Mouse (Mus musculus): ENCODE measurements around the gene Nsun5.
"Not testable (repeated sequence)": the region's sequence is repeated elsewhere in the genome, so short reads cannot be mapped to it uniquely, and the experiment has no call there.

Nsun5 gene

DNA sequence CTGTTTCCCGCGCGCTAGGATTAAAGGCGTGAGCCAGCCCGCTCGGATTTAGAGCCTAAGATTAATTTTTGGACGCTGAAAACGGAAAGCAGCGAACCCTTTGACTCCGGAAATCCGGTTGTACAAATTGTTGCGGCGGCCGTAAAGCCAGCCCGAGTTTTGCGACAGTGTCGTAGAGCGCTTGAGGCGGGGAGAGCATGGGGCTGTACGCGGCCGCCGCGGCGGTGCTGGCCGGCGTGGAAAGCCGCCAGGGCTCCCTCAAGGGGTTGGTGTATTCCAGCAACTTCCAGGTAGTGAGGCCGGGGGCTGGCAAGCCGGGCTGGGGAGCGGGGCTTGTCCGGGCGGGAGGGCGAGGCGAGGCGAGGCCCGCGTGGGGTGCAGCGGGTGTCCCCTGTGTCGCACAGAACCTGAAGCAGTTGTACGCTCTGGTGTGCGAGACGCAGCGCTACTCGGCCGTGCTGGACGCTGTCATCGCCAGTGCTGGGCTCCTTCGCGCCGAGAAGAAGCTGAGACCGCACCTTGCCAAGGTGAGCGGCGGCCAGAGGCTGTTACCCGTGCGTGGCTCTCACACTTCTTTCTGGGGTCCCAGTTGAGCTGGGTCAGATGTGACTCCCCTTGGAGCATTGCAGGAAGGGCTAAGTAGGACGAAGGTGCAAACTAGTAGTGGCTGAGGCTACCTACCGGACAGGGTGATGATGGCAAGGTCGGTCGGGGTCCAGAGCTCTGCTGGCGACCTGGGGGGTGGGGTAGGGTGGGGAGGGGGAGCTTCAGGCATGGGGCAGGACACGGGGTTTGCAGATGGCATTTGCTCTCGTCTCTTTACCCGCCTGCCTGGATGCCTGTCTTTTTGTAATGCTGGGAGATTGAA, at the start of gene Nsun5:
Gene Nsun5 (plus strand): TSS at position 167 of the 868 bp plus-strand sequence.
- DNase-seq: peak; percentile 95

DNA sequence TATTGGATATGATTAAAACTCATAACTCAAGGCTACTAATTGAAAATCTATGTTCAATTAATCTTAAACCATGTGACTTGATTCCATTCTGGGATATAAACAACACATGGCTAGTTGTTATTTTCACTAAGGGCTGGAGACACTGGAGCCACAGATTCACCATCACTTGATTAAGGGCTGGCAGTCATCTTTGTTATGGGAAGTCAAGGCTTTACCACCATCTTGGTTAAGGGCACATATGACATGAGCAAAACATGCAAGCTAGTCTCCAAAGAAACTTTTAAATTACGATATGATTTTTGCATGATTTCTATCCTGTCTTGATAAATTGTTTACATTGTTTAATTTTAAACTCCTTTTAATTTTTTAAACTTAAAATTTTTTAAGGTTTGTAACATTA, 47.6 kb upstream of the Nsun5 start:
- DNase-seq: no peak

DNA sequence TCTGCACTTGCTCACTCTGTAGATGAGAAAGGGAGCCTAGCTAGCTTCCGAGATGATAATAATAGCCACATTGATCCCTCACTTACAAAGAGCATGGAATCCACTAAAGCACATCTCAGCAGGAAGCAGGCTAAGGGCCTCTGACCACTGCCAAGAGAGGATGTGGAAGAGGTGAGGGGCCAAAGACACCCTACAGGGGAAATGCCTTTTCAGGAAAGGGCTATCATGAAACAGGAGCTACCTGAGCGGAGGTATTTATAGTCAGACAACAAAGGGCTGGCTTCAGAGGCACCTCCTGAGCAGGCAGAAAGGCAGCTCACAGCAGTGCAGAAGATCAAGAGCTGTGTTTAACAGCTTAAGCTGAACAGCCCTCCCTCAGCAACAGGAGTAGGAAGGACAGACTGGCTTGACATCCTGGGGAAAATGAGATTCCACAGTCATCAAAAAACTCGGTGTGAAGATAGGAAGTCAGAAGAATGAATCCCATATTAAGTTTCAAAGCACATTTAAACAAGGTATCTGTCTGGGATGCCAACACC, 43.6 kb upstream of the Nsun5 start:
- no peak for DNase-seq

DNA sequence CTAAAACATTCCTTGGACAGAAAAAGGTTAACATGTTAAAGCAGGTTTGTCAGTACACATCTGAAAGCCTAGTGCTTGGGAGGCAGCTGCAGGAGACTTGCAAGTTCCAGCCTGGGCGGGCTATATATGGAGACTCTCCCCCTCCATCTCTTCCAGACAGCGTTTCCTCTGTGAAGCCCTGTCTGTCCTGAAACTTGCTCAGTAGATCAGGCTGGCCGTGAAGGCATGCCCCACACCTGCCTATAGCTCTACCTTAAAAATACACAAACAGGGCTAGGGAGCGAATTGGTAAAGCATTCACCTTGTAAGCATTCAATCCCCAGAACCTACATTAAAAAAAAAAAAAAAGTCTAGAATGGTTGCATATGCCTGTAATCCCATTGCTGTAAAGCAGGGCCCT, 40.3 kb upstream of the Nsun5 start:
- DNase-seq: no peak

DNA sequence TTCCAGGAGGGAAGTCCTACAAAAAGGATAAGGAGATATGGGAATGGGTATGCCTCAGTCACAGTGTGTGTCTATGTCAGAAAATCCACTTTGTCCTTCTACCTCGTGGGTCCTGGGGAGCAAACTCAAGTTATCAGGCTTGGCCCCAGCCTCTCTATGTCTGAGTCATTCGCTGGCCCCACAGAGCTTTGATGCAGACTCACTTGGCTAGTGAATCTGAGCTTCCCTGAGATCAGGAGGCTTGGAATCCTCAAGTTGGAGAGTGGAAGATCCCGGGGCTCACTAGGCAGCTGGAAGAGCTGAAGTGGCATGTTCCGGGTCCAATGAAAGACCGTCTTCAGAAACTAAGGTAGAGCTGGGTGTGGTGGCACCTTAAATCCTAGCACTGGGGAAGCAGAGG, 39.6 kb upstream of the Nsun5 start:
- DNase-seq: no peak

DNA sequence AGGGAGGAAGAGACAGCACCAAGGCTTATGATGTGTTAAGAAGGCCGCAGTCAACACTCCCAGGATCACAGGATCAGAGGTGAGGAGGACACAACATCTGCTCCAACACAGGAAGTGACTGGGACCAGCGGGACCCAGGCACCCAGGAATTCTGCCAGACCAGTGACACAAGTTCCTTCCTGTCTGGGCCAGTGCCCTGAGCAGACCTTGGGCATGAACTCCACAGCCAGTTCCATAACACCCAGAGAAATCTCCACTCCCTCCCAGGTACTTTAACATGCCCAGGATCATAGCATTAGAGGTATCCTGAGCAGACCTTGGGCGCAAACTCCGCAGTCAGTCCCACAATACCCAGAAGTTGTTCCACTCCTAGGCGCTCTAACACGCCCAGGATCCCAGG, 38.6 kb upstream of the Nsun5 start:
- no peak for DNase-seq

DNA sequence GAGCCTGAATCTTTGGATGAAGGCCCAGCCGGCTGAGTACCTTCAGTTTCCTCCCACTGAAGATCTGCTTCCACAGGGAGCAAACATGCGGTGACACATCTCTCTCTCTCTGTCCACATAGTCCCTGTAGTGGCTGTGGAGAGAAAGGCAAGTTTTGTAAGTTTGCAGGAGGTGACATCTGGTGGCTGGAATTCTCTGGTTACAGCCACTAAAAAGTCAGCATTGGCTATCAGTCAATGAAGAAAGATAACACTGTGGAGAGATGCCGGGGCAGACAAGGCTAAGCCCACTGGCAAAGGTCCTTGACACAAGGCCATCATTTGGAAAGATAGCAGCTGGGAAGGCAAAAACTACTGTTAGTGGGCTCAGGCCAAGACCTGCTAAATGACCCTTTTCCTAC, 32.2 kb upstream of the Nsun5 start:
- no peak for DNase-seq

DNA sequence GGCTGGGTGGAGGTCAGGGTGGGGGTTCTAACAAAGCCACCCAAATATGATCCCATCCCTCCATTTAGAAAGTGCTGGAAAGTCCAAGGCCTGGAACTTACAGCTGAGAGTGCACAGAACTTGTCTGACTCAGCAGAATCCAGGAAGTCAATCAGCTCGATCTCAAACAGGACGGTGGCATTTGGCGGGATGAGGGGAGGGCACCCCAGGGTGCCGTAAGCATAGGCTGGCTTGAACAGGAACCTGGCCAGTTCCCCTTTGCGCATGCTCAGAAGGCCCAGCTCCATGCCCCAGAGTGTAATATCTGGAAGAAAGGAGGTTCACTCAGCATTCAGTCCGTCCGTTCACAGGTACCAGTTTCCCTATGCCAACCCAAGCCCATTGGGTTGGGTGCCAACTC, 23.8 kb upstream of the Nsun5 start:
- no peak for DNase-seq

DNA sequence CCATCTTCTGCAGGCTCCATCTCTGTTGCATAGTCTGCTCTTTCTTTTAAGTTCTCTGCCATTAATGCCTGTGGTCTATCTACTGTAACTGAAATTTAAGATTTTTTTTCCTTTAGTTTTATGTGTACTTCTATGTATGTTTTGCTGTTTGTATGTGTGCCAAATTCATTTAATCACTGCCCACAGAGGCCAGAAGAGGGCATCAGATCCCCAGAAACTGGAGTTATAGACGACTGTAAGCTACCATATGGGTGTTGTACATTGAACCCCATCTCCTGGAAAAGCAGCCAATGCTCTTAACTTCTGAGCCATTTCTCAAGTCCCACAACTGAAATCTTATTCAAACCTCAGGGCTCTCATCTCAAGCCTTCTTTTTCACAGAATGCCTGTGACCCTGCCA, 23.3 kb upstream of the Nsun5 start:
- DNase-seq: no peak

DNA sequence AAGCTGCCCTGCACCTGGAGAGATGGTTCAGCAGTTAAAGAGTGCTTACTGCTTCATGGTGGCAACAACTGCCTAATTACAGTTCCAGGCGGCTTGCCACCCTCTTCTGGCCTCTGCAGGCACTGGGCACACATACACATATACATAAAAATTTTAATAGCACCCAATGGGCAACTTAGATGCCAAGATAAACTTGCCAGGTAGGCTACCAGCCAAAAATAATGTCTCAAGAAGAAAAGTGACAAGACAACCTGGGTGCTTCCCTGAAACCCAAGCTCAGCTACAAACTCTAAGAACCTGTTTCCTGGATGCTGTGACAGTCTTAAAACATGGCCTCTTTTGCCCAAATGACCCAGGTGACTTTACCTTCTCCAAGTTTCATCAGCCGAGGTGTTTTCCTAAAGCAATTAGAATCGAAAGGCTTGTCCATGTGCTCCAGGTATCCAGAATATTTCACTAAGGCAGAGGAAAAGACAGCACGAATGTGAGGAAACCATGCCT, 22.2 kb upstream of the Nsun5 start:
- no peak for DNase-seq

DNA sequence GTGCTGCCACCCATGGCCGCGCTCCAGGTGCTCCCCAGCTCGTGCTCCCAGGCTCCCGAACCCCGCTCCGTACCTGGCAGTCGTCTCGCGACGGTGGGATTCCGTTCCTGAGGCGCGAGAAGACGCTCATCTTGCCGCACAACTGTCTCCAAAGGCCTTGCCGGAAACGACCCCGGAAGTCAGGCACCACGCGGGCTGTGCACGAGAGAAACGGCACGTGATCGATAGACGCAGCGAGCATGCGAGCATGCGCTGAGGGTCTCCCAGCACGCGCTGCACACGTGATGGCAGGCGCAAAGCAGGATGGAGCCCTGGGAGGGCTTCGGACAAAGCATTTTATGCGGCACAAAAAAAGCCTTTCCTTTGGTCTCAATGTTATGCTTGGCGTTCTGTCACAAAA, 19.9 kb upstream of the Nsun5 start, which contains the start of gene Fkbp6:
Gene Fkbp6 (minus strand): TSS at position 183 of the 400 bp plus-strand sequence.
- no peak for DNase-seq

DNA sequence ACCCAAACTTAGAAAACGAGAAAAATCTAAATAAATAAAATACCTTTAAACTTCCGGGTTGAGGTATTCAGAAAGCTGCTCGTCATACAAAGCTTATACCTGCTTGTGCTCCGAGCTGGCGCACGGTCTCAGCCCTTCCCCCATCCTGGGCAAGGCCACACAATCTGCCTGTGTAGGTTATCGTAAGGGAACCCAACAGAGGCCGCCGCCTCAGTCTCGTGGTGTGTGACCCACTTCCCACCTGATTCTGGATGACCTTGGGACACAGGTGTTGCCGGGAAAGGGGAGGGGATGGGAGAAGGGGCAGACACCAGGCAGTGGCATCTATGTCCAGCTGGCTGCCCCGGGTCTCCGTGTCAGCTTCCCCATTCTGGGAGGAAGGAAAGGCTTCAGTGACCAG, 18.1 kb upstream of the Nsun5 start:
- DNase-seq: no peak

DNA sequence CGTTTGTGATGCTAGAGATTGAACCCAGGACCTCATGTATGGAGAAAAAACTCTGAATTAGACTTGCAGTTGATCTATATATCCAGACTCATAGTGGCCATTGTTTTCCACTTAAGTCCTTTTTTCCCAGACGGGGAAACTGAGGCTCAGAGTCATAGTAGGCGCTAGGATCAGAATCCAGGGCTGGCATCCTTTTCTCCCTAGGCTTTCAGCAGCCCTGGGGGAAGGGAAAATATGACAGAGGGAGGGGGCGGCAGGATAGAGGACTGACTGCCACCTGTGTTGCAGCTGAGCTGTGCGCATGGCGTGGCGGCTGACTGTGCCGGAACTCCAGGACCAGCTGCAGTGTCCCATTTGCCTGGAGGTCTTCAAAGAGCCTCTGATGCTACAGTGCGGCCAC, 16.8 kb upstream of the Nsun5 start, which contains the start of gene Trim50:
Gene Trim50 (plus strand): TSS at position 301 of the 400 bp plus-strand sequence.
- DNase-seq: no peak

DNA sequence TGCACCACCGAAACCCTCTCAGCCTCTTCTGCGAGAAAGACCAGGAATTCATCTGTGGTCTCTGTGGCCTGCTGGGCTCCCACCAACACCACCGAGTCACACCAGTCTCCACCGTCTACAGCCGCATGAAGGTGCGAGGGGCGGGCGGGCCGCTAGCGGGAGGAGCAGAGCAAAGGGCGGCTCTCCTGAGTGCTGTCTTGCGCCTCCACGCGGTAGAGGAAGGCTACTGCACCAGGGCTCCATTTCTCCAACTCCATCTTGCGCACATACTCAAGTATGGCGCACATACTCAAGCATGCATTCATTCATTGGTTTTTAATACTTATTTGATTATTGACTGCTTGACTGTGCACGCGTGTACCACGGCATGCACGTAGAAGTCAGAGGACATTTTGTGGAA, 16.2 kb upstream of the Nsun5 start:
- DNase-seq: no peak

DNA sequence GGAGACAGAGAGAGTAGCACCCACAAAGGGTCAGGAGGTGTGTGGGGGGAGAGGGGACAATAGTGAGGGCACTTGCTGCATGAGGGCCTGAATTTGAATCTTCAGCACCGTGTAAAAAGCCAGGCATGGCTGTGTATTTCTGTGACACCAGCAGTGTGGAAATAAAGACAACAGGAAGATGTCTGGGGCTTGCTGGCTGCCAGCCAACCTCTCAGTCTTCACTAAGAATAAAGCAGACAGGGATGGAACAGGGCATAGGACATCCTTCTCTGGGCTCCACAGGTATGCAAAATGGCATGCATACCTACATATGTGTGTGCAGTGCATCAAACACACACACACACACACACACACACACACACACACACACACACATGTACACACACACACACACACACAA, 13.7 kb upstream of the Nsun5 start:
- DNase-seq: no peak

DNA sequence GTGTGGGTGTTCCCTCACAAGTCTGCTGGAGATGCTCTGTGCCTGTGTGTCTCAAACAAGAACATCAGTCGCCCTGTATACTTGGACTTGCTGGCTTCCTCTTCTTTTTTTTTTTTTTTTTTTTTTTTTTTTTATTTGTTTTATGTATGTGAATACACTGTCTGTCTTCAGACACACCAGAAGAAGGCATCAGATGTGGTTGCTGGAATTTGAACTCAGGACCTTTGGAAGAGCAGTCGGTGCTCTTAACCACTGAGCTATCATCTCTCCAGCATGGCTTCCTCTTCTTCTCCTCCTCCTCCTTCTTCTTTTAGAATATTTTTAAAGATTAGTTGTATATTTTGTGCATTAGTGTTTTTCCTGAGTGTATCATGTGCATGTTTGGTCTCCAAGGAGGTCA, 12.2 kb upstream of the Nsun5 start:
- no peak for DNase-seq

DNA sequence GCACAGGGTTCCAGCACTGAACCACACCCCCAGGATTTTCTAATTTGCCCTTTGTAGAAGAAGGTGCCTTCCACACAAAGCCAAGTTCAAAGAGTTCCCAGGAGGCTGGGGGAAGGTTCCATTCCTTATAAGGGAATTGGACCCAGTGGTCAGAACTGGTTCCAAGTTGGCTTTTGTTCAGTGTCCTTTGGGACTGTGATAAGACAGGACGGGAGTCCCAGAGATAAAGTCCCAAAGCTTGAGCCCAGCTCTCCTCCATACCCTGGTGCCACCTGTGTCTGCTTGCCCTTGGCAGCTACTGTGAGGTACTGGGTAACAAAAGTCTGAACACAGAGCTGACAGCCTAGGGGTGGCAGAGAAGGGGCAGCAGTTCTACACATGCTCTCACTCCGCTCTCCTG, 10.0 kb upstream of the Nsun5 start:
- DNase-seq: no peak

DNA sequence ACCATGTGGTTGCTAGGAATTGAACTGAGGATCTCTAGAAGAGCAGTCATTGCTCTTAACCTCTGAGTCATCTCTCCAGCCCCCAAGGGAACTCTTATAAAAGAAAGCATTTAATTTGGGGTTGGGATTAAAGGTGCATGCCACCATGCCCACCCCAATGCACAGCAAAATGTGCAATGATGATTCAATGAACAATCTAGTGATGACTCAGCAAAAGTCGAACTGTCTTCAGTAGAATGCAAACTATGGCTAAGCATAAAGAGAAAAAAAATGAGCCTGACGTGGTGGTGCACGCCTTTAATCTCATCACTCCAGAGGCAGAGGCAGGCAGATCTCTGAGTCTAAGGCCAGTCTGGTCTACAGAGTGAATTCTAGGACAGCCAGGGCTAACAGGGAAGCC, 7.2 kb upstream of the Nsun5 start:
- no peak for DNase-seq

DNA sequence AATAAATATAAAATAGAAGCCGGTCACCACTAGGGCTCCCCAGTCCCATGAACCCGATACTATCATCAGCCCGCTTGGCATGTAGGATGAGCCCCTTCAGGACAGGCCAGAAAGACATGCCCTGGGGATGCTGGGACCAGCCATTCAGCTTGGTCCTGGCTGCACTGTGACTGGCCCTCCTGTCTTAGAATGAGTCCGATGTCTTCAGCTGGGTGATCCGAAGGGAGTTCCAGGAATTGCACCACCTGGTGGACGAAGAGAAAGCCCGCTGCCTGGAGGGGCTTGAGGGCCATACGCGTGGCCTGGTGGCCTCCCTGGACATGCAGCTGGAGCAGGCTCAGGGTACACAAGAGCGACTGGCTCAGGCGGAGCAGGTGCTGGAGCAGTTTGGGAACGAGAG, 6.2 kb upstream of the Nsun5 start:
- no peak for DNase-seq

DNA sequence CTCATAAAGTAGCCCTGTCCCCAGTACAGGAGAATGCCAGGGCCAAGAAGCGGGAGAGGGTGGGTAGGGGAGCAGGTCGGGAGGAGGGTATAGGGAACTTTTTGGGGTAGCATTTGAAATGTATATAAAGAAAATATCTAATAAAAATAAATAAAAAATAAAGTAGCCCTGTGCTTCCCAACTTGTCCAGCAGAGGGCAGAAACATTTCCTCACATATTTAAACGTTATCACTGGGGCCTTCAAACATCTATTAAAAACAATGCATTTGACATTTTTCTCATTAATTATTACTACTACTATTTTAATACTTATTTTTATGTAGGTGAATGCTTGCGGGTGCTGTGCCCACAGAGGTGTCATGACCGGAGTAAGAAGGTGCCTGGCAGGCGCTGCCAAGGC, 1.9 kb upstream of the Nsun5 start:
- DNase-seq: peak; percentile 54

DNA sequence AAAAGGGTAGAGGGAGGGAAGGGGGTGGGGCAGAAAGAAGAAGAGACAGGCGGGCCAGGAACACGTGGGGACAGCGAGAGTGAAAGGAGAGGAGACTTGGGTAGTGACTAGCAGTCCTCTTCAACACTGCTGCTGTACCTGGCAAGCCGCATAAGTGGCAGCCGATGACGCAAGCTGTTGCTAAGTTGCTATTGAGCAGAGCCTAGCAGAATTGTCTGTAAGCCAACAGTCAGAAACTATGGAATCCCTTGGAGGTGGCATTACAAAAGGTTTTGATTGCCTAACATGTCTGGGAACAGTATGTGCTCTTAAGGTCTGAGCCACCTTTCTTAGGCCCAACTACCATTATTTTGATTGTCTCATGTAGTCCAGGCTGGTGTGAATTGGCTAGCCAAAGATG, 1.4 kb upstream of the Nsun5 start:
- no peak for DNase-seq

DNA sequence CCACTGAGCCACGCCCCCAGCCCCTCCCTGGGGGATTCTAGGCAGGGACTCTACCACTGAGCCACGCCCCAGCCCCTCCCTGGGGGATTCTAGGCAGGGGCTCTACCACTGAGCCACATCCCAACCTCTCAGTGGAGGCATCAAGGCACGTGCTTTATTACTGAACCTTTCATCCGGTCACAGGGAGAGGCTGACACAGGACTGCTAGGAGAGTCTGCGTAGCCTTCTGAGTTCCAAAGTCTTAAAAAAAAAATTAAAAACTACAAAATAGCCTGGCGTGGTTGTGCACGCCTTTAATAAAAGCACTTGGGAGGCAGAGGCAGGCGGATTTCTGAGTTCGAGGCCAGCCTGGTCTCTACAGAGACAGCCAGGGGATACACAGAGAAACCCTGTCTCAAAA, 557 bp upstream of the Nsun5 start:
- DNase-seq: not testable (repeated sequence)

DNA sequence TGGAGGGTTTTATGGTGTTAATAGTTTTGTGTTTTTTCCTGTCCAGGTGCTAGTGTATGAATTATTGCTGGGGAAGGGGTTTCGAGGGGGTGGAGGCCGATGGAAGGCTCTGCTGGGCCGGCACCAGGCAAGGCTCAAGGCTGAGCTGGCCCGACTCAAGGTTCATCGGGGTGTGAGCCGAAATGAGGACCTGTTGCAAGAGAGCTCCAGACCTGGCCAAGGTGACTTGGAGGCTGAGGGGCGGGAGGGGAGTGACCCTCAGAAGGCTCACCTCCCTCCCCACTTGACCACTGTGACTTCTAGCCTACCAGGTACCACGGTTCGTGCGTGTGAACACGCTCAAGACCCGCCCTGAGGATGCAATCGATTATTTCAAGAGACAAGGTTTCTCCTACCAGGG, 1.4 kb downstream of the Nsun5 start:
- DNase-seq: no peak

DNA sequence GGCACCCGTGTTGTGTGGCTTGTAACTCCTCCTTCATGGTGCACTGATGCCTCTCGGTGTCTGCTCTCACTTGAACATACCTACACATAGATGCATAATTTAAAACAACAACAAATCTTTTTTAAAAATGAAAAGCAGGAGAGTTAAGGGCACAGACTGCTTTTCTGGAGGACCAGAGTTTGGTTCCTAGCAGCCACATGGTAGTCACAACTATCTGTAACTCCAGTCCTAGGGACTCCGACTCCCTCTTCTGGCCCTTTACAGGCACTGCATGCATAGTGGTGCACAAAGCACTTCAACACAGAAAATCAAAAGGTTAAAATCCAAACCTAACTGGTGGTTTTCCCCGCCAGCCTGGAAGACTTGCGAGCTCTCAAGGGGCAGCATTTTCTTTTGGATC, 3.8 kb downstream of the Nsun5 start:
- no peak for DNase-seq

DNA sequence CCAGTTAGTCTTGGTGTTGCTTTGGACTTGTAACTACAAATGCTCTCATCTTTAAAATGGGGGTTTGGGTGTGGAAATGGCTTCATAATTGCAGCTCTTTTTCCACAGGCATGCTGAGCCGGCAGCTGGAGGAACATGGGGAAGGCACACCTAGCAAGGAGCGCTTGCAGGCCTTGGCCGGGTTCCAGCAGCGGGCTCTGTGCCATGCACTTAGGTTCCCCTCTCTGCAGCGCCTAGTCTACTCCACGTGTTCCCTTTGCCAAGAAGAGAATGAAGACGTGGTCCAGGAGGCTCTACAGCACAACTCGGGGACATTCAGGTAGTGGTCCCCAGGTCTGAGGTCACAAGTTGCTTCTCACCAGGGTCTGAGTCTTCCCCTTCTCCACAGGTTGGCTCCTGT, 5.4 kb downstream of the Nsun5 start:
- DNase-seq: no peak

Measured in cerebellum, adult 9-10 months (tissue).